Mouse (Mus musculus) CH12F3 (cell line): Measurements from ENCODE around the gene Fxyd1.

Experiments used
- in situ Hi-C: fragments of 300-500 bp; cut with MboI; formaldehyde crosslinking; loops from 2 replicates; pipeline ENCODE4 v1.14.3; 2020; ENCODE audit warnings: low sequenced_read_pairs

Fxyd1 gene

DNA sequence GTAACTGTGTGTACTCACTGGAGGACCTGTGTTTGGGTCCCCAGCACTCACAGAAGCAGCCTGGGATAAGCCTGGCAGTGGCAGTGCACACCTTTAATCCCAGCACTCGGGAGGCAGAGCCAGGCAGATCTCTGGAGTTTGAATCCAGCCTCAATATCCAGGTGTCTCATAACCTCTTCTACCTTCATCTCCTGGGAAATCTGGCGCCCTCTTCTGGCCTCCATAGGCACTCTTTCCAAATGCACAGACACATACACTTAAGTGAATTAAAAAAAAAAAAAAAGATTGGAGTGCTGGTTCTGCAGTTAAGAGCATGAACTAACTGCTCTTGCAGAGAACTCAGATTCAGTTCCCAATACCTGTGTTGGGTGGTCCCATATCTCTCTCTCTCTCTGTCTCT lies 26.3 kb downstream of the Fxyd1 start:
- in situ Hi-C loops = no loop called here

DNA sequence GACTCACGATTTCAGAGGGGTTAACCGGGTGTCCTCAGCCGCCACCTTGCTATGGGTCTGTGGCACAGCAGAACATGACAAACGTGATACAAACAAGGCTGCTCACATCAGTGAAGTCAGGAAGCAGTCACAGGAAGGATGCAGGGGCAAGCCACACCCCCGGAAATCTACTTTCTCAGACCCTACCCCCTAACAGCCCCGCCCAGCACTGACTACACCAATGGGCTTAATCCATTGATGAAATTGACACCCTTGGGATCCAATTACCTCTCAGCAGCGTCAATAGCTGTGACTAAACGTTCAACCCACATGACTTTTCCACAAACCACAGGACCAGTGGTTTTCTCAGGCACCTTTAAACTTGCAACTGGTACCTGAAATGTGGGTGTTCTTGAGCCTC lies 28.4 kb downstream of the Fxyd1 start:
- in situ Hi-C loops = no loop called here

DNA sequence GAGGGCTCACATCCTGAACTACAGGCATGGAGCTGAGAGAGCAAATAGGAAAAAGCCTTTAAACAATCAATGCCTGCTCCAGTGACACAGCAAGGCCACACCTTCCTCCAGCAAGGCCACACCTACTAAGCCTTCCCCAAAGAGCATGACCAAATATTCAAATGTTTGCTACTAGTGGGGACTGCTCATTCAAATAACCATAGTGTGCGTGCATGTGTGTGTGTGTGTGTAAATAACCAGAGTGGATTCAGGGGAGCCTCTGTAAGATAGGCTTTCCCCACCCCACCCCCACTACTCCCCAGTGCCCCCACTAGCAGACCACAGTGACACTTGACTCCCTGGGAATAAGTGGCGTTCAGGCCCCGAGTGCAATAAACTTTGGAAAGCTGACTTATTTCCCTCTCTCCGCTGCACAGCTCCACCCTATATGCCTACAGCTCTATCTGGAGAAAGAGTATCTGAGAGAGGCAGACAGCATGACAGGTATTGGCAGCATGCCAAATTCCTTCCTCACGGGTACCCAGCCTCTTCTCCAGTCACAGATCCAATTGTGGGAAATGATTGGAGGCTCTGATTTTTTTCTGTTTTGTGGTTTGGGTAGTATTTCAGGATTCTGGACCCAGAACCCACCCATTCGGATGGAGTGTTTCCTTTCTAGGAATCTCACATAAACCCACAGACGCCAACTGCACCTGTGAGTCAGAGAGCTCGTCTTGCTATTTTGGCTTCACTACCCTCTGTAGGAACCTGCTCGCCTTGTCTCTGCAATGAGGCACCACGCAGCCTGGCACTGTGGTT lies 39.7 kb downstream of the Fxyd1 start:
- in situ Hi-C loops = no loop called here

DNA sequence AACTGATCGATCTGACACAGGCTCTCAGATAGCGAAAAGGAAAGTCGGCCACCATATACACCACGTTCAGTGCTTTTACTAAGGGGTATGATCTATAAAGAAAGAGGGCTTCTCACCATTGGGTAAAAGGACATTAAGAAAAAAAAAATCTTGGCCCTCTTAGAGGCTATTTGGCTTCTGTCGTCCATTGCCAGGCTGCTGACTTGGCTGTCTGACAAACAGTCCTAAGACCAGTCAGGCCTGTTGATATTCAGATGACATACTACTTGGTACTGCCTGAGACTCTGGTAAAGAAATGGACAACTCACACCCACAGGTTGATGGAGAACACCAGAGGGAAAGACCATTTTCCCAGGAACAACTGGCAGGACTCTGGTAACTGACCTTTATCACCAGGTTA lies 44.0 kb downstream of the Fxyd1 start:
- in situ Hi-C loops = no loop called here

DNA sequence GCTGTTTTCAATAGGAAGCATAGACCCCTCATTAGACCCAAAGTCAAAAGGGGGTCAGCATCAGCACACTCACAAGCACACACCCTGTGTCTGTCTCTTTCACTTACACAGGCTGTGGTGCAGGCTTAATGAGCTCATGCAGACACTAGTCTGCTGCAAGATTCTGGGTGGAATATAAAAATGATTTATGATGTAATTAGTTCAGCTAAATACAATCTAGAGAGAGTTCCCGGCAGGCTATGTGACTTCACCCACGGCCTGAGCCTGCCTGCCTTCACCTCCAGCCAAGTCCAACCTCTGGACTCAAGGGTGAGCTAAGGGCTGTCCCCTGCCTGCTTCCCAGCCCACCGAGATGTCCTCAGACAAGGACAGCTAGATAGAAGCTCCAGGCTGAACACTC lies 48.1 kb downstream of the Fxyd1 start:
- in situ Hi-C loops = no loop called here

DNA sequence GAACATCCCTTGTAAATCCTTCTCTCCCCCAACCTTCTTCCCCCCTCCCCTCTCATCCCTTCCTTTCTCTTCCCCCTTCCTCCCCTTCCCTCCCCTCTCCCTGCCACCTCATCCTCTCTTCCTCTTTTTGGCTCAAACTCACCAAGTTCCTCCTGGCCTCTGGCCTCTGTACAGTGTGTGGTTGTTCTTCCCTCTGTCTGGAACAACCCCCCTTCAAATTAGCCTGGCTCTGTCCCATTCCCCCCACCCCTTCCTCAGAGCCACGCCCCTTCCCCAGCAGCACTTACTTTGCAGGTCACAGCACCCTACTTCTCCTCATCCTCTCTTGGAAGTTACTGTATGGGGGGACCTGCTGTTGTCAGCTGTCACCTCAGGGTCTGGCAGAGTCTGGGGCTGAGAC lies 48.8 kb downstream of the Fxyd1 start:
- in situ Hi-C loops = no loop called here

DNA sequence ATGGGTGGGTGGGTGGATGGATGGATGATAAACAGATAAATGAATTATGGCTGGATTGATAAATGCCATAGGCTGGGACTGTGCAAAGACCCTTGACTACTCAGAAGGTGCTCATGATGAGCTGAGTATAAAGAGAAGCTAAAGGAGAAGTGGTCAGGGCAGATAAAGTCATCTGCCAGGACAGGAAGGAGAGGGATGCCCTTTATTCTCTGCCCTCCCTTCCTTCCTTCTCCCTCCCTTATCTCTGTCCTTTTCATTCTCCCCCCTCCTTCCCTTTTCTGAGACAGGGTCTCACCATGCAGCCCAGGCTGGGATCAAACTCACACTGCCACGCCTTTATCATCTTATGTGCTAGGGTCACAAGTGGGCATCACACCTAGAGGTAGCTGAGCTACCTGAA lies 49.2 kb downstream of the Fxyd1 start:
- in situ Hi-C loops = no loop called here

DNA sequence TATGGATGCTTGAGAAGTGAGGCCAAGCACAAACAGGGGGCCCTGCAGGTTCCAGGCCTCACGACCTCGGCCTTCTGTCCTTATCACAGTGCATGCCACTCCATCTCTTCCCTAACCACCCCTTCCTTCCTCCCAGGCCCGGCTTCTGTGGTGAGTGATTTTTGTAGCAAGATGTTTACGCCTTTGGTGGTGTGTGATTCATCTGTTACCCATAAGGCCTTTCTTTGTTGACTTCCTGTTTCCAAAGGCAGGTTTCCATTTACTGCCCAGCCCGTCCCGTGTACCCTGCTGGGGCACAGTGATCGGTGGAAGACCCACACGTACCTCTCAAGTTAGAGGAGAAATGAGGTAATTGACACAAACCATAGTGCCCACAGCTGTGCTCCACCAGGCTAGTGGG lies 54.3 kb downstream of the Fxyd1 start:
- in situ Hi-C loops = no loop called here
